Mouse (Mus musculus): ENCODE results near the gene Fam234b.

Gene Fam234b

DNA sequence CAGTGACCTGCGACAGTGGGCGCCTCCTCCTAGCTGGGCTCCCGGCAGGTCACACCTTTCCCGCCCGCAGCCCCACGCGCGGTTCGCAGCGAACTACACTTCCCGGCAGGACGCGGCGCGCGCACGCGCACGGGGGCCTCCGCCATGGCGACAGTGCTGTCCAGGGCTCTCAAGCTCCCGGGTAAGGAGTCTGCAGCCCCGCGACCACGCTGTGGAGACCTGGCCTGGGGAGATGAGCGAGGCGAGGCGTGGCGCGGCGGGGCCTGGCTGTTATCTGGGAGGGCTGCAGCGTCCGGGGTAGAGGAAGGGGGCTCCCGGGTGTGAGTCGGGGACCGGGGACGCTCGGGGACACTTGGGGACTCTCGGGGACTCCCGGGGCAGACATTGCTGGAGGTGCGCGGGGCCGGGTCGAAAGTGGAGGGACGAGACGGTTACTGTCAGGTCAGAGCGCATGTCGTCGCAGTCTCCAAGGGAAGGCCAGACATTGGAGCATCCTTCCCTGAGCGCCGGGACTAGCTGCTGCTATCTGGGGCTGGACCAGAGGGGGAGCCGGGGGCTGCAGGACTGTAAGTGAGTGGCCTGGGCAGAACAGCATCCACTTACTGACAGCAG lies at the start of gene Fam234b, which contains the start of gene Hebp1:
TSS of gene Fam234b (plus strand) at position 57 of the 612 bp plus-strand sequence.
TSS of gene Hebp1 (minus strand) at position 102 of the 612 bp plus-strand sequence.
- DNase-seq (ENCODE audit: low spot score), result peak; percentile 40

DNA sequence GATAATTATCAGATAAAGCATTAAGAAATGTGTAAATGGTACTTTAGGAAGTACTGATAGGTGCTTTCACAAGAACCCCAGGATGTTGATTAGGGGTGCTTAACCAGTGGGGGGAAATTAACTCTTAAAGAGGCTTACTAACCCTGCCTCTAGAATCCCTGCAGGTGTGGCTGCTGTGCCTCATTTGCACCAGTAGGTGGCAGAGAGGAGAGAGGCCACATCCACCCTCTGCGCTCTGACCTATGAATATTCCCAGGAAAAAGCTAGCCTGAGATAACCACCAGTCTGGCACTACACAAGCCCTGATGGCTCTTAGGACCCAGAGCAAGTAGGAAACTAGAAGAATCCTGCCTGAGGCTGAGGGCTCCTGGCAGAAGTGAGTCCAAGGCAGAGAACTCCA lies 49.3 kb upstream of the Fam234b start:
- DNase-seq (ENCODE audit: low spot score), result peak; percentile 26

DNA sequence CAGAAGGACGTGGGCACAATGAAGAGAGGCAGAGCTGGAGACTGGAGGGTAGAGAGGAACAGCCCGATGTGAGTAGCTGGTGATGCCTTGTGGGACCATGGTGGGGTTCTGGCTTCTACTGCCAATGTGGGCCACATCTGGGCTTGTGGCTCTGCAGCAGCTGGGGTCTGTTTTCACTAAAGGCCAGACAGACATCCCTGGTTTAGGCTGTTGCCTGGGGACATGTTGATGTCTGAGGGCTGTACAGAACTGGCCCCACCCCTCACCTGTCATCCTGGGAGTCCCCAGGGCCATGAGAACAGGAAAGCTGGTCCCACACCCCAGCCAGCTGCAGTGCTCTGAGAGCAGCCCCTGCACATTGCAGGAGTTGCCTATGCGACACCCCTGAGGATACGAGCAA lies 48.6 kb upstream of the Fam234b start:
- no peak for DNase-seq (ENCODE audit: low spot score)

DNA sequence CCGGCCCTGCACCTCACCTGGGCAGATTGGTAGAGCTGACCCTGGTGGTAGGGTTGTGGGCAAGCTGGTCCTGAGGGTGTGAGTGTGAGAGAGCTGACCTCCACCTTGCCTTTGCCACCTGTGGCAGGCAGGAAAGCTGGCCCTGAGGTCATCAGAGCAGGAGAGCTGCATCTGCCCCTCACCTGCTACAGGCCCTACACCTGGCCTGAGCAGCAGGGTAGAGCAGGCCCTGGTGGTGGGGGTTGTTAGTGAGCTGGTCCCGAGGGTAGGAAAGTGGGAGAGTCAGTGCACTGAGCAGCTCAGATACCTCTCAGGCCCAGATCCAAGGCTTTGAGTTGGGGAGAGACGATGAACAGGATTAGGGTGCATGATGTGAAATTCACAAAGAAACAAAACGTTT lies 48.1 kb upstream of the Fam234b start:
- no peak for DNase-seq (ENCODE audit: low spot score)

DNA sequence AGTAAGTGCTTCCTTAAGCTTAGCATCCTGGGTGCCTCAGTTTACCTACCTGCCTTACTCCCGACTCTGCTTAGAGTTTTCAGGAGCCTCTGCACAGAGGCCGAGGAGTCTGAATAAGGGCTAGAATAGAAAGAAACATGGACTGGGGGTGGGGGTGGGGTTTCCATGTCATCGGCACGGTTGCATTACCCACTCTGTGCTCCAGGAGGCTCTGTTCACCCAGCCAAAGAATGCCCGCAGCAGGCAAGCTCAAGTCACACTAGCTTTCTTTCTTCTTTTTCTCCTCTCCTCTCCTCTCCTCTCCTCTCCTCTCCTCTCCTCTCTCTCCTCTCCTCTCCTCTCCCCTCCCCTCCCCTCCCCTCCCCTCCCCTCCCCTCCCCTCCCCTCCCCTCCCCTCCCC lies 47.5 kb upstream of the Fam234b start:
- DNase-seq (ENCODE audit: low spot score), result no peak

DNA sequence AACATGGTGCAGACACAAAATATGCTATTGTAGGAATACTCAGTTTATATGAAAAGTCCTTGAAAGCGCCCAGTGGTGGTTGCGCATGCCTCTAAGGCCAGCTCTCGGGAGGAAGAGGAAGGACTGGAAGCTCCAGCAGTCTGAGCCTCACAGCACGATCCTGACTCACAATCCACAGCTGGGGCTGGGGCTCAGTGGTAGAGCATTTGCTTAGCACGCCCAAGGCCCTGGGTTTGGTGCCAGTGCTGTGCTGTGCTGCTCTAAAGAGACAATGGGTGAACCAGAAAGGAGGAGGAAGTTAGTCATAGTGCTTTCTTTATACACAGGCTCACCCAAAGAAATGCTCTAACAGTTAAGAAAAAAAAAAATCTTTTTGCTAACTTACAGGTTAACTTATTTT lies 44.1 kb upstream of the Fam234b start:
- no peak for DNase-seq (ENCODE audit: low spot score)

DNA sequence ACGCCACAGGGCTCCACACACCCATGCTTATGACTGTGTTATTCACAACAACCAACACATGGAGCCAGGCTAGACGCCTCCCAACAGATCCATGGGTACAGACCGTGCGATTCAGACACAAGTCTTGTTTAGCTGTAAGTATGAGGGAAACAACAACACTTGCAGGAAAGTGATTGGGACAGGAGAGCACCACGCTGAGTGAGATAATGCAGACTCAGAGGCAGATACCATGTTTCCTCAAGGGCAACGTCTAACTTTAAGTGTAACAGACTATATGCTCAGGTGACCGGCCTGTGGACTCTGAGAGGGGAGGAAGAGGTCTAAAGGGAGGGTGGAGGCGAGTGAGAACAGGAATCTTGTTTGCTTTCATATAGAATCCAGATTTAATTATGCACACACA lies 41.2 kb upstream of the Fam234b start:
- DNase-seq (ENCODE audit: low spot score), result no peak

DNA sequence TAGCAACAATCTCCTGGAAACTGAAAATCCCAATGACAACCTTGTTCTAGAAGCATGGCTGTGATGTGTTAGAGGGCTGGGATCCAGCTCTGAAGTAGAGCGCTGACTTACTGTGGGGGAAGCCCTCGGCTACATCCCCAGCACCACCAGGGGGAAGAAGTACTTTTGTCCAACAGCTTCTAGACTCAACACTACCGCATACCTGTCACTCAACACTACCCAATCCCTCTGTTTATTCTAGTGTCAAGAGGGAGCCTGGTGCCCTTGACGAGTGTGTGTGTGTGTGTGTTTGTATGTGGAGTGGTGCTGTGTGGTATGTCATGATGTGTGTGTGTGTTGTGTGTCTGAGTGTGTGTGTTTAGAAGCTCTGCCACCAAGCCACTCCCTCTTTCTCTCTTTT lies 40.3 kb upstream of the Fam234b start:
- no peak for DNase-seq (ENCODE audit: low spot score)

DNA sequence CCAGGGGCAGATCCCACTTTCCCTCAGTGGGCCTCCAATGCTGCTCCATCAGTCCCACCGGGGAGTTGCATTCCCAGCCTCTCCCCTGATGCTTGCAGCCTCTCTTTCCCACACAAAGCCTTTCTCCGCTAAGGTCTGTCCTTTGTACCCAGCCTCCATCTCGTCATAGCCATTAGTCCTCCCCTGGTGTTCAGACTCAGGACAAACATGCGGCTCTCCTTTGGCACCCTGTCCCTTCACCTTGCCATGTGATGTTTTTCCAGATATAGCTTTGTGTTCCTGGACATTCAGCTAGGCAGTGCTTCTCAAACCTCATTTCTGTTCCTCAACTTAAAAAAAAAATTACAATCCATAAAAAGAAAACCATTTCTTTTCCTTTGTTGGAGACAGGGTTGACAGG lies 39.3 kb upstream of the Fam234b start:
- no peak for DNase-seq (ENCODE audit: low spot score)

DNA sequence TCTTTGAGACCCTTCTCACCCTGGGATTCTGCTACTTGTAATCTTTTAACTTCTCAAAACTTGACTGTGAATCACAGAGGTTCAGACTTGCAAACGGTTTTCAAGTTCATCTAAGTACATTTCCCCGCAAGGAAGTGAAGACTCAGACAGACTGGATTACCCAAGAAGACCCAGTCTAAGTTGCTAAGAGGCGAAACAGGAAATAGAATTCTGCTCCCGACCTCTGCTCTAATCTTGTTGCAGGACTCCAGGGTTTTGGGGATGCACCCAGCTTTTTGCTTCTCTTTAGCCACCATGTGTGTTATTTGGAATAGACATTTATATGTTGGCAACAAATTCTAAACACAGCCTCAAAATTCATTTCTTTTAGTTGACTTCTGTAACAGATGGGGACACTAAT lies 36.4 kb upstream of the Fam234b start:
- peak; percentile 71 for DNase-seq (ENCODE audit: low spot score)

DNA sequence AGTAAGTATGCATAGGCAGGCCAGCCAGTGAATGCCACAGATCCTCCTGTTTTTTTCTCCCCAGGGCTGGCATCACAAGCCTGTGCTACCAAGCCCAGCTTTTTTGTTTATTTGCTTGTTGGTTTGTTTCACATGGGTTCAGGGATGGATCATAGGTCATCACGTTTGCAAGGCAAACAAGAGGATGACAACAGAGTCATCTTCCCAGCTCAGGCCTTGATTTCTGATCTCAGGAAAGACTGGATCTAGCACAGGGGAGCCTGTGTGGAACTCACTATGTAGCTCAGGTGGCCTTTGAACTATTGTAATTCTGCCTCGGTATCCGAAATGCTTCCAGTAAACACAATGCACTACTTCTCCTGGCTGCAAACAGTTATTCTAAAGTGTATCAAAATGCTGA lies 35.5 kb upstream of the Fam234b start:
- peak; percentile 48 for DNase-seq (ENCODE audit: low spot score)

DNA sequence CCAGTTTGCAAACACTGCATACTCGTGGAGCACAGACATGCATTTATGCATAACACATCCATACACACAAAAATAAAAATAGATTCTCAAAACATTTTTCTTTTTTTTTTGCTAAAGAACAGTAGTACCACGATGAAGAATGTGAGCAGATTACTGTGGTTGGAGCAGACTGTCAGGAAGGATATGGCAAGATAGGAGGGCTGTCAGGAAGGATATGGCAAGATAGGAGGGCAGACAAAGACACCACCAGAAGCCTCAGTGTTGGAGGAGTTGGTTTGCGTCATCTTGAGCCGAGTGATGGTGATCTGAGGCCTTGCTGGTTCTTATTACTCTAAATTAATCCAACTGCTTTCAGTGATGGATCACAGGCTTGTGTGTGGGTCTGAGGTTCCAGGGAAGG lies 34.9 kb upstream of the Fam234b start:
- DNase-seq (ENCODE audit: low spot score), result no peak

DNA sequence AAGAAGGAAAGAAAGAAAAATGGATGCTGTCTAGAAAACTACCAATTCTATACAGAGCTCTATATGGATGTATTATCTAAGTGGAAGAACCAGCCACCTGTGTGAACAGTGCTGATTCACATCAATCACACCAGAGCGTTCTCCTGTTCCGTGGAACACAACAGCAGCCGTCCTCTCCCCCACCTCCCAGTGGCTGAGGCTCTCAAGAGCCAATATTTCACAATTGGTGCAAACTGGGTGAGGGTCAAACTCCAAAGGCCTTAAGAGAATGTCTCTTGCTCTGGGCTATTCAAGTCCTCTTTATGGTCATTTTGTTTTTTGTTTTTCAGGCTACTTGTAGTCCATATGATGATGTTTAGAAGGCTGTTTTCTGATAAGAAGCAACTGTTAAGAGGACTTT lies 32.6 kb upstream of the Fam234b start:
- peak; percentile 33 for DNase-seq (ENCODE audit: low spot score)

DNA sequence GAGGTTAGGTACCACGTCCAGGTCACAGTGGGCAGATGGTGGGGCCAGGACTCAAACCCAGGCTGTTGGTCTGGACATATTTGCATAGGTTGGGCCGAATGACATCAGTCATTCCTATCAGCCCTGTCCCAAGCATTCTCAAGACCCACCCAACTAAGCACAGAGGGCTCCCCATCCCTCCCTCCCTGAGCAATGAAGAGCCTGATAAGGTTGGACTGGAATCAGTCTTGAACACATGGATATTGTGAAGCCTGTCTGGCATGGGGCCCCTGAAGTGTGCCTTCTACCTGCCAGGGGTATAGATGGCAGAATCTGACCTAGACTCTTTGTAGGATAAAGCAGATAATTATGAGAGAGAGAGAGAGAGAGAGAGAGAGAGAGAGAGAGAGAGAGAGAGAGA lies 32.1 kb upstream of the Fam234b start:
- DNase-seq (ENCODE audit: low spot score), result no peak

DNA sequence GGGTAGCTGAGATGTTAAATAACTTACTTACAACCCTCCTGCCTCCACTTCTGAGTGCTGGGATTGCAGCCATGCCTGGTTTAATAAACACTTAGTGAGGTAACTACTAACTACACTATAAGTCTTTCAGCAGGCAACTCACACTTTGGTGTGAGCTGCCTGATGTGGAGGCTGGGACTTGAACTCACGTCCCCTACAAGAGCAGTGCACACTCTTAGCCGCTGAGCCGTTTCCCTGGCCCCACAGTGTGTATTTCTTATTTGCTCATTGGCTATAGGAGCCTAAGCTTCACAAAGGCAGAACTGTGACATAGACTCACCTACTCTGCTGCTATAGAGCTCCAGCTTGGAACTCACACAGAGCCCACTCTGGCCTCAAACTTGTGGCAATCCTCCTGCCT lies 31.5 kb upstream of the Fam234b start:
- DNase-seq (ENCODE audit: low spot score), result no peak

DNA sequence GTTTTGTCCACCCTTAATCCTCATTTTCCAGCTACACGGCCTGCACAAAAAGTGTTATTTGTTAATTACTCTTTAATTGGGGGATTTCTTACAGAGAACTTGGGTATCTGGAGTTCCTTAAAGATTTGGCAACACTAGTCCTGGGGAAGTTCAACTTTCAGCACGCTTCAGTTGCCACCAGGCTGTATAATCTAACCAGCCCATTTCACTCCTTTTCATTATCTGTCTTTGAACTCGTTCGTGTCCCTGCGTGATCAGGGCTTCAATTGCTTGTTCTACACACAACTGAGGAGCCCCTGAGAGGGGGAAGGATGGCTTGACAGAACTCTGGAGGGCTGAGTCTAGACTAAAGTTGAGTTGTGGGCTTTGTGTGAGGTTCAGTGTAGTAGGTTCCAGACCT lies 31.1 kb upstream of the Fam234b start:
- DNase-seq (ENCODE audit: low spot score), result no peak

DNA sequence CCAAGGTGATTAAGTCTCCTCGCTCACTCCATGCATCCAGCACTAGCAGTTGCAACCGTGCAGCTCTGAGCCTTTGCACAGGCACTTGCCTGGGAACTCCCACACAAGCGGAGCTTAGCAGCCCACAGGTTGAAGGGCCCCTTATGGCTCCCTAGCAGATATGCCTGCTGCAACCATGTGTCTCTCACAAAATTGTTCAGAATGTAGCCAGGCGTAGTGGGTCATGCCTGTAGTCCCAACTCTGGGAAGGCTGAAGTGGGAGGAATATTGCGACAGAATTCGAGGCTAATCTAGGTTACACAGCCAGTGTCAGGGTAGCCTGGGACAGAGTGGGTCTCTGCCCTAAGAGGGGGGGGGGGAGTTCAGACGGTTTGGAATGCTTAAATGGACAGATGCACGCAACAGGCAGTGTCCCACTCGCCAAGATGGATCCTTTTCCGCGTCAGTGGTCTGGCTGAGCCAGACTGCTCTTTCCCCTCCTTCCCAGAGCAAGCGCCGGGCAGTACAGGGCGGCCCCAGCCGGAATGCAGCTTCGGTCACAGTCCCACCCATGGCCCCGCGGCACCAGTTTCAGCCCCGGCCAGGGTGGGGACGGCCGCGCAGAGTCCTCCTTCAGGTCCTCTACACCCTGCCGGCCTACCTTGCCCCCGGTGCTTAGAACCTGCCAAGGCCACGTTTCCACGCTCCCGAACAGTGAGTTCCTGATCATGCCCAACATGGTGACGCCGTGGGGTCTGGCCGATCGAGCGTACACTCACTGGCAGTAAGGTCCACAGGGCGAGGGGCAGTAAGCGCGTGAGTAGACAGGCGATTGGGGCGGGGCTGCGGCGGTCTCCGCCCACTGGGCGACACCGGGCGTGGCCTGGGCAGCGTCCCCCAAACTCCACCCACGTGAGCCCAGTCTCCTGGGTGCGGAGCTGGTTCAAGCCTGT lies 30.1 kb upstream of the Fam234b start:
- peak; percentile 86 for DNase-seq (ENCODE audit: low spot score)

DNA sequence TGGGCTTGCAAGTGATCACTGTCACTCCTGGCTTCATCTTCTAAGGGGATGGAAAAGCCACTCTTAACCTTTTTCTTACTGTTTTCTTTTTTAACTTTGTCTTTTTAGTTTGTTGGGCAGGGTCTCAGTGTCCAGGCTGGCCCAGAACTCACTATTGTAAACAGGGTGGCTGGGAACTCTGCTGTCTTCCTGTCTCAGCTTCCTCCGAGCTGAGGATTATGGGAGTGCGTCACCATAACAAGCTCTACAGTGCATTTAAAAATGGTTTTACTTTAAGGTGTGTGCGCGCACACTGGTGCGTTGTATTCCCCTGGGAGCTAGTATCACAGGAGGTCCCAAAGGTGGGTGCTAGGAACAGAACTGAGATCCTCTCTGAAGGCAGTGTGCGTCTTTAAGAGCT lies 29.3 kb upstream of the Fam234b start:
- DNase-seq (ENCODE audit: low spot score), result no peak

DNA sequence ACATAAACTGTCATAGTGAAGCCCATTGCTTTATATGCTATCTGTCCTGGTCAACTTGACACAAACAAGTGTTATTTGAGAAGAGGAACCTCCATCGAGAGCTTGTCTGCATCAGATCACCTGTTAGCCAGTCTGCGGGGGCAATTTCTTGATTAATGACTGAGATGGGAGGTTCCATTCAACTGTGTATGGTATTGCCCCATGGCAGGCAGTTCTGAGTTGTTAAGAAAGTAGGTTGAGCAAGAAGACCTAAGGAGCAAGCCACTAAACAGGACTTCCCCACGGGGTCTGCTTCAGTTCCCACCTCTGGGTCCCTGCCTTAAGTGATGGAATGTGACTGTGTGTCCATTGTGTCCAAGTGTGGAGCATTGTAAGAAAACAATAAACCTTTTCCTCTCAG lies 28.5 kb upstream of the Fam234b start:
- peak; percentile 19 for DNase-seq (ENCODE audit: low spot score)

DNA sequence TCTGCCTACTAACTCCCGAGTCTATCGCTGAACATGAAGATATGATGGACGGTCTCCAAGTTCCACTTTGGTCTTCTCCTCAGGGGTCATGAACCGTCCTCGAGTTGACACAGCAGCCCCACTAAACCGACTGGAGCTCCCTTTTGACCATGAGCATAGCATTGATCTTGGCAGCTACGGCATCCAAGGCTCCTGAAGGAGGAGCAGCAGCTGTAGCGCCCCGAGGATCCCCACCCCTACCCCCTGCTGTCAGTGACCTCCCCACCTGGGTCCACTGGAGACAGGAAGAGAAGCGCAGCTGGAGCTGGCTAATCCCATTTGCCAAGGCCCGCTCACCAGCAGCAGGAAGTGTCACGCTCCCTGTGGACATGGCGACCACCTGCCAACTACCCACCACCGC lies 26.0 kb upstream of the Fam234b start:
- no peak for DNase-seq (ENCODE audit: low spot score)

DNA sequence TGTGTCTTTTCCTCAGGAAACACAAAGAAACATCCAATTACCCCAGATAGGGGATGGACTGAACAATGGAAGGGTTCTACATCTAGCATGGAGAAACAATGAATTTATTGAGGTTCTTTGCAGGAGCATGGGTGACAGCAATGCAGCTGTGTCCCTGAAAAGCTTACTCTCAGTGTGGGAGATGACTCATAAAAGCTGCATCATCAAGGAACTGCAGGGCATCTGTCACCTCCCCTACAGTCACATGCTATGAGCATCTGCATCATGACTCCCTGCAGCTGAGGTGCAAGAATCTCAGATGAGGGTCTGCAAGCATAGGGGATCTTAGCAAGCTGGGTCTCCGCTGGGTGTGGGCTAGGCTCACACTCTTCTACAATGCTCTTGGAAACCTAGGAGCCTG lies 22.8 kb upstream of the Fam234b start:
- DNase-seq (ENCODE audit: low spot score), result no peak

DNA sequence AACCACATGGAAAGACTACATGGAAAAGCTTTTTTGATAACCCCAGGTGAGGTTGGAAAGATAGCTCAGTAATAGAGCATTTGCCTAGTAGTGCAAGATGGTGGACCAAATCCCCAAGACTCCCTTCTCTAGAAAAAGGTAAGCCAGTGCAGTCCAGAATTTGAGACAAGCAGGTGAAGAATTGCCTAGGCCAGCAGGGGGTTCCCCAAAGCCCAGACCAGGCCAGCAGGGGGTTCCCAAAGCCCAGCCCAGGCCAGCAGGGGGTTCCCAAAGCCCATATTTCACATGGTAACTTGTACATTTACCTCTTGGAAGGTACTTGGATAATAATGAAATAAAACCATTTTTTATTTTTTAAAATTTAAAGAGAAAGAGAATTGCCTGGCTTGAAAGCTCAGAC lies 20.5 kb upstream of the Fam234b start:
- no peak for DNase-seq (ENCODE audit: low spot score)

DNA sequence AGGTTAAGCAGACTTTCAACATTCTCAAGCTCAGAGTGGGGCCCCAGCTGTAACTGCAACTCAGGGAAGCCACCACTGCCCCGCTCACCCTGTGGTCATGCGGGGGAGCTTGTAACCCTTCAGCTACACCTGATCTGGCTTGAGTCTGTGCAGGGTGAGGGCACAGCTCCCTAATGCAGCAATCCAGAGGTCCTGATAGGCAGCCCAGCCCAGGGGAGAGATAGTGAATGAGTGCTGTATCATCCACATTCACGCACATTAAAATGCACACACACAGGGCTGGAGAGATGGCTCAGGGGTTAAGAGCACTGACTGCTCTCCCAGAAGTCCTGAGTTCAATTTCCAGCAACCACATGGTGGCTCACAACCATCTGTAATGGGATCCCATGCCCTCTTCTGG lies 19.2 kb upstream of the Fam234b start:
- DNase-seq (ENCODE audit: low spot score), result no peak

DNA sequence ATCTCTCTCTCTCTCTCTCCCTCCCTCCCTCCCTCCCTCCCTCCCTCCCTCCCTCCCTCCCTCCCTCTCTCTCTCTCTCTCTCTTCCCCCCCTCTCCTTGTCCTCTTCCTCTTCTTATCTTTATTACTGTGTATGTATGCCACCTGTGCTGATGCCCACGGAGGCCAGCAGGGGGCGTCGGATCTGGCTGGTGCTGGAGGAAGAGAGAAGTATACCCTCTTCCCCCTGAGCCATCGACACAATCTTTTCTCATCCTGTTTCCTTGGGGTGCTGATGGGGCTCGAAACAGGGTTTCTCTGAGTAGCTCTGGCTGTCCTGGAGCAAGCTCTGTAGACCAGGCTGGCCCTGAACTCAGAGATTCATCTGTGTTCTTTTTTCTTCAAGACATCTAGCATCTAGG lies 14.9 kb upstream of the Fam234b start:
- DNase-seq (ENCODE audit: low spot score), result no peak
